Mouse (Mus musculus) embryonic facial prominence, embryonic 11.5 days (tissue): ENCODE measurements at regions not wholly inside any gene's neighbourhood (a gene's known extent, or its start where the extent isn't known, plus 50 kb on each side); places are given as distances from the start of the nearest gene placed in this dataset.

Source experiments
- ATAC-seq: fragments of 200-750 bp; cut with Nextera tagmentation; replicated peaks from 2 replicates; pipeline ENCODE4 v1.8.0; 2017; ENCODE audit warnings: low read depth; ENCODE audit not compliant: insufficient number of reproducible peaks, low FRiP score, low TSS enrichment
- DNase-seq: peaks from one replicate; pipeline ENCODE4 v3.0.0-alpha.2; 2015; ENCODE audit warnings: low spot score
- H3K27ac ChIP-seq: fragments of 300-500 bp; sonication (generic); replicated peaks from 2 replicates; pipeline ENCODE4 v1.5.1; 2014; ENCODE audit warnings: mild to moderate bottlenecking, low read depth, low read length, control low read depth
- H3K27me3 ChIP-seq: fragments of 300-500 bp; sonication (generic); 2 replicates; pipeline ENCODE4 v1.6.1; 2014; ENCODE audit warnings: mild to moderate bottlenecking, low read length, moderate library complexity, mixed read lengths; ENCODE audit not compliant: control insufficient read depth, insufficient read depth
- H3K36me3 ChIP-seq: fragments of 300-500 bp; sonication (generic); replicated peaks from 2 replicates; pipeline ENCODE4 v1.6.1; 2014; ENCODE audit warnings: low read depth, mild to moderate bottlenecking, low read length, moderate library complexity, mixed read lengths; ENCODE audit not compliant: control insufficient read depth, insufficient read depth
- H3K4me1 ChIP-seq: fragments of 300-500 bp; sonication (generic); 2 replicates; pipeline ENCODE4 v1.6.1; 2014; ENCODE audit warnings: low read length, mixed read lengths; ENCODE audit not compliant: control insufficient read depth, insufficient read depth
- H3K4me2 ChIP-seq: fragments of 300-500 bp; sonication (generic); 2 replicates; pipeline ENCODE4 v1.6.1; 2014; ENCODE audit warnings: low read depth, mild to moderate bottlenecking, control low read depth, low read length, moderate library complexity
- H3K4me3 ChIP-seq: fragments of 300-500 bp; sonication (generic); 2 replicates; pipeline ENCODE4 v1.5.1; 2014; ENCODE audit warnings: low read depth, low read length, control low read depth
- H3K9ac ChIP-seq: fragments of 300-500 bp; sonication (generic); replicated peaks from 2 replicates; pipeline ENCODE4 v1.6.1; 2014; ENCODE audit warnings: mild to moderate bottlenecking, control low read depth, low read length
- H3K9me3 ChIP-seq: fragments of 300-500 bp; sonication (generic); replicated peaks from 2 replicates; pipeline ENCODE4 v1.6.1; 2016; ENCODE audit warnings: mild to moderate bottlenecking, low read length, inconsistent platforms, mixed read lengths; ENCODE audit not compliant: control insufficient read depth
- WGBS: fragments of 180-500 bp; shearing (Covaris S2); extraction: QIAGEN DNeasy Blood & Tissue Kit; methylation state at CpG from one replicate; pipeline ENCODE4 v1.1.7; 2014; 5-methylcytosine and 5-hydroxymethylcytosine counted together

DNA sequence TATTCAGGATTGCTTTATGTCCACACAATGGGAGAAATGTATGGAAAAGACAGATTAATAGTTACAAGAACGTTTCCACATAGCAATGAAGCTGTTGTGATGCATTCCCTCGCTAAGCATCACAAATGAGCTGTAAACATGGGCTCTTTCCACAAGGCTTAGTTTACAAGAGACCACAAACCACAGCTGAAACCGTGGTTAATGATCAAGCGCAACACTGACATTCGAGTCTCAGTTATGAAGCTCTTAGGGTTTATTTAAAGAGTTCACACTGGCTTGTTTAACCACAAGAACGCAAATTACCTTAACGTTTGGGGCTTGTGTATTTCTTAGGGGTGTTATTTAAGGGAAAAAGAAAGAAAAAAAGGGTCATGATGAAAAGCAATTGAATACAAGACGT, 727.3 kb upstream of the Frg1 start:
- Histone ChIP-seq H3K4me2 (no peak overlapping the region), H3K4me1 (no peaks in the 10 kb centered on the region), H3K9me3 (no peaks in the 10 kb centered on the region), H3K27ac (no peak overlapping the region), H3K36me3 (no peaks in the 10 kb centered on the region), H3K27me3 (no peaks in the 10 kb centered on the region), H3K4me3 (no peak overlapping the region), H3K9ac (no peak overlapping the region)
- DNase-seq, result no peak
- 68% methylated on average over 8 of the region's 8 CpGs for WGBS
- no peak for ATAC-seq

DNA sequence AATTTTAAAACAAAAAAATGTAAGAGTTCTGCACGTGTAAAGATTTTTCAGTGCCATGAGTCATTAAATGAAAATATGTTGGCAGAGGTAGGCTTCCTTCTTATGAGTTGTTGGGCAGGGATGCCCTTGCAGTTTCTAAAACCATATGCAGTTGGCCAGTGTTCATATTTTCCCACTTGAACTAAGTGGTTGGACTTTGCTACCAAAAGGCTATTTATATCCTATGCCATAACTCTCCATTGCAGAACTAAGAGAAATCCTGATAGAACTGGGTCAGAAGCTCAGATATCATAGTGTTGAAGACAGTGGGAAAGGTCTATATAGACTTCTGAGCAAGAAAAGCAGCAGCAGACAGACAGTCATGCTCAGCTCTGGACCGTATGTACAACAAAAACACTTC, 690.7 kb upstream of the Frg1 start:
- ATAC-seq, result no peak
- Histone ChIP-seq H3K9ac (no peak overlapping the region), H3K4me1 (no peaks in the 10 kb centered on the region), H3K4me3 (no peak overlapping the region), H3K27ac (no peak overlapping the region), H3K9me3 (no peaks in the 10 kb centered on the region), H3K4me2 (no peak overlapping the region), H3K27me3 (no peaks in the 10 kb centered on the region), H3K36me3 (no peaks in the 10 kb centered on the region)
- DNase-seq, result no peak
- WGBS, result 90% methylated on average over 2 of the region's 2 CpGs

DNA sequence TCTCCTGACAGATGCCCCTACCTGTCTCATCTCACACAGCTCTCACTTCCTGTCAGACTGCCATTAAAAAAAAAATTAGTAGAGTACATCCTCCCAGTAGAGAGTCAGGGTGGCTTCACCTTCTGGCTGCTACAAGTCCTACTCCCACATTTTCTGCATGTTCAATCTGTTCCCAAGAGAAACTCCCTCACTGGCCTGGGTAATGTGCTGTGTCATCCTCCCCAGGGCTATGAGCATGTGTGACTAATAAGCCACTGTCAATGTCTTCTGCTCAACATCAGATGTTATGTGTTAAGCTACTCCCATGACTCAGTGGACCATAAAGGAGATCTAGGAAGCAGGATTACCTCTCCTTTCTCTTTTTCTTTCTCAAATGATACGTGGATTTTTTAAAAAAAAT, 652.4 kb upstream of the Frg1 start:
- DNase-seq (no peak), ATAC-seq (no peak)
- no peak overlapping the region for H3K4me3 ChIP-seq
- H3K4me2 ChIP-seq, result no peak overlapping the region
- WGBS, result 71% methylated on average over 1 of the region's 1 CpGs
- no peaks in the 10 kb centered on the region for H3K4me1 ChIP-seq
- H3K9ac ChIP-seq, result no peak overlapping the region
- H3K27me3 ChIP-seq, result no peaks in the 10 kb centered on the region
- no peaks in the 10 kb centered on the region for H3K9me3 ChIP-seq
- H3K36me3 ChIP-seq, result no peaks in the 10 kb centered on the region
- H3K27ac ChIP-seq, result no peak overlapping the region

GRCm38 (mm10) chr8:42043526-42043925, 626.7 kb upstream of the Frg1 start:
- no peak for ATAC-seq
- H3K4me1 ChIP-seq, result no peaks in the 10 kb centered on the region
- H3K36me3 ChIP-seq, result no peaks in the 10 kb centered on the region
- H3K4me3 ChIP-seq, result no peak overlapping the region
- no peaks in the 10 kb centered on the region for H3K27me3 ChIP-seq
- no peaks in the 10 kb centered on the region for H3K9me3 ChIP-seq
- no peak for DNase-seq
- H3K9ac ChIP-seq, result no peak overlapping the region
- H3K4me2 ChIP-seq, result no peak overlapping the region
- 69% methylated on average over 5 of the region's 5 CpGs for WGBS
- H3K27ac ChIP-seq, result no peak overlapping the region

GRCm38 (mm10) chr8:42039245-42039644, 622.4 kb upstream of the Frg1 start:
- Histone ChIP-seq H3K27ac (no peak overlapping the region), H3K9ac (no peak overlapping the region), H3K36me3 (no peaks in the 10 kb centered on the region), H3K27me3 (no peaks in the 10 kb centered on the region), H3K9me3 (no peaks in the 10 kb centered on the region), H3K4me3 (no peak overlapping the region), H3K4me2 (no peak overlapping the region), H3K4me1 (no peaks in the 10 kb centered on the region)
- 86% methylated on average over 2 of the region's 2 CpGs for WGBS
- DNase-seq (no peak), ATAC-seq (no peak)

DNA sequence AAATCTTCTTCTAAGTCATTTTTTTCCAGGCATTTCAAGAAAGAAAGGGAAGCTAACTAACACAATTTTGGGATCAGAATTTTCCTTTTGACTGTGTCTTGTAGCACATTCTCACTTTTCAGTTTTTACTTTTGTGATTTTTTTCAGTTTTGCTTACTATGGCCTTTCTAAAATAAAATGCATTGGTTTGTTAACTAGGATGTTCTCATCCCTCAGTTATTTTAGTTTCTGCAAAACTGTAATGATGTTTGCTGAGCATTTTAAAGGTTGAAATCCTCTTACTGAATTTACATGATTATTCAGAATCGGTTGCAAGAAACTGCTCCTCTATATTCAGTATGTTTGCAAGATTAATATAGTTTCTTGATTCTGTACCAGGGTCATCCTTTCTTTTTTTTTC, 610.1 kb upstream of the Frg1 start:
- ATAC-seq, result no peak
- Histone ChIP-seq H3K4me1 (no peaks in the 10 kb centered on the region), H3K9me3 (no peaks in the 10 kb centered on the region), H3K36me3 (no peaks in the 10 kb centered on the region), H3K27ac (no peak overlapping the region), H3K4me3 (no peak overlapping the region), H3K27me3 (no peaks in the 10 kb centered on the region), H3K4me2 (no peak overlapping the region), H3K9ac (no peak overlapping the region)
- no peak for DNase-seq
- 95% methylated on average over 1 of the region's 1 CpGs for whole genome bisulfite sequencing

- 38% methylated on average over 3 of the region's 3 CpGs for WGBS
- DNase-seq, result peak; percentile 77
- peak; percentile 75; the same call in 1 of the 2 replicates for ATAC-seq
- Histone ChIP-seq H3K9ac (no peak overlapping the region), H3K4me1 (no peaks in the 10 kb centered on the region), H3K4me3 (no peak overlapping the region), H3K27ac (no peak overlapping the region), H3K4me2 (no peak overlapping the region), H3K27me3 (no peaks in the 10 kb centered on the region), H3K9me3 (no peaks in the 10 kb centered on the region), H3K36me3 (no peaks in the 10 kb centered on the region)
Observed at GRCm38 (mm10) chr8:42017786-42018185, 600.9 kb upstream of the Frg1 start.

GRCm38 (mm10) chr8:42003170-42003569, 586.3 kb upstream of the Frg1 start:
- no peak for ATAC-seq
- H3K4me1 ChIP-seq, result no peaks in the 10 kb centered on the region
- H3K9ac ChIP-seq, result no peak overlapping the region
- no peak overlapping the region for H3K4me3 ChIP-seq
- H3K27me3 ChIP-seq, result no peaks in the 10 kb centered on the region
- H3K4me2 ChIP-seq, result no peak overlapping the region
- no peak for DNase-seq
- no peaks in the 10 kb centered on the region for H3K9me3 ChIP-seq
- H3K36me3 ChIP-seq, result no peaks in the 10 kb centered on the region
- H3K27ac ChIP-seq, result no peak overlapping the region
